Mouse (Mus musculus) thymus, postnatal 10 days (tissue): Measurements from ENCODE around the gene Nptxr.

Source experiments
- DNase-seq, 2 experiments: peaks; one replicate each; pipeline ENCODE4 v3.0.0; 2021; ENCODE audit warnings: low spot score in 2 of 2

Nptxr gene

DNA sequence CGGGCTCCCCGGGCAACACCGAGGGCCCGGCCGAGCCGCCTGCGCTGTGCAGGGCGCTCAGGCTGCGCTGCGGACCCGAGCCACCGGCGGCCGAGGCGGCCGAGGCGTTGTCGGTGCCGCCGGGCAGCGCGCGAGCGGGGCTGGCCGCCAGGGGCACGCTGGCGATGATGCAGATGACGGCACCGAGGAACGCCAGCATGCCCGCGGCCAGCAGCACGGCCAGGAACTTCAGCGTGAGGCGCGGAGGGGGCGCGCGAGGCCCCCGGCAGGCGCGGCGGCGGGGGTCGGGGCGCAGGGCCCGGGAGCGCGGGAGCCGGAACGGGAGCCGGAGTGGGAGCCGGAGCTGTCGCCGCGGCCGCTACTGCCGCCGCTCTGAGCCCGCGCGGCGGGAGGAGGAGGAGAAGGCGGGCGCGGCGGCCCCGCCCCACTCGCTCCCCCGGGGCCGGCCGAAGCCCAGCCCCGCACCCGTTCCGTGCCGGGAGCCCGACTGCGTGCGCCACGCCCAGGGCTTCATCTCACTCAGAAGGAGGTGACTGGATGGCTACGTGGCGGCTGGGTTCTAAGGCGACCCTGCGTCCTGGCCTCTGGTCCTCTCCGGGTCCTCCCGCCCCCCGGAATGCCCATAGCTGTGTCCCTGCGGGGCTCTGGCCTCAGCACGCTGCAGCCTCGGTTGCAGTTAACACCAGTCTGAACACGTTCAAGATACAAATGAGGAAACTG is at the start of gene Nptxr:
Nptxr (minus strand) TSS at position 415 of the 720 bp plus-strand sequence.
- no peak for DNase-seq

DNA sequence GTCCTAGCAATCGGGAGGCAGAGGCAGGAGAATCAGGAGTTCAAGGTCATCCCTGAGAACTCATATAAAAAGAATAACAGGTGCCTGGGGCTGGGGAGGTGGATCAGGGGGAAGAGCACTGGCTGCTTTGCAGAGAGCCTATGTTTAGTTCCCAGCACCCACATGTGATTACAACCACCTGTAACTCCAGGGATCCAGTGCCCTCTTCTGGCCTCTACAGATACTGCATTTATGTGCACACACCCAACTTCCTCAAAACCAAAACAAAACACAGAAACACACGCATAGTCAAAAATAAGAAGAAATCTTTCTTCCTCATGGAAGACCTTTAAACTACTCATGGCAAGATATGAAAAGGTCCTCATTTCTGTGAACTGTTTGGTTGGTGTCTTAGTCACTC is 45.6 kb upstream of the Nptxr start:
- DNase-seq: no peak

DNA sequence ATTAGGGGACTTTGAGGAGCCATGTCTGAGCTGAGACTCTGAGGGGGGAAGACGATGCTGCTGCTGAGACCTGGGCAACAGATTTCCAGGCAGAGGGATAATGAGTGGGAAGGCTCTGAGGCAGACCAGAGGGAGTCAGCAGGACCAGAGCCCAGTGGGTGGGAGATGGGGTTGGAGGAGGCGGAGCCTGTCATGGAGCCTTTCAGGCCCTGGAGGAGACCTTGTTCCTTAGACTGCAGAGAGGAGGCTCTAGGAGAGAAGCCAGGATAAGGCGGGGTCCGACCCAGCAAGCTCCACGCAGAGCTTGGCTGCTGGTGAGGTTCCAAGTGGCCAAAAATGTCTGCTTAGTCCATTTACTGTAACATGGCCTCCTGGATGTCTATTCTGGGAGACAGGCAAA is 42.5 kb upstream of the Nptxr start:
- no peak for DNase-seq

DNA sequence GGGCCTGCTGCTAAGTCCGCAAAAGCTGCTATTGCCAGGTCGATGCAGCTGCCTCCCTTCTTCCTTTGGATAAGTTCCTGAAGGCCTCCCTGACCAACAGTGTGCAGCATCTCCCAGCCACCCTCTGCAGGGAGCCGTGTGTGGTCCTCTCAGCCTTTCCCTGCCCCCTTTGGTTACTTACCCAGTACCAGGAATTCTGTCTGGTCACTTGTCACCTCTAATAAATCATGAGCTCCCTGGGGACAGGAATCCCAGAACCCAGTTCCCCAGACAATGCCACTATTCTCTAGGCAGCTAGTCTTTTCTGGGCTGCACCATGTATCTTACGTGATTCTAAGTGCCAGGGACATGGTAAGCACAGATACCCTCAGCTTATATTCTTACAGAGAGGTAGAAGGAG is 41.4 kb upstream of the Nptxr start:
- no peak for DNase-seq

DNA sequence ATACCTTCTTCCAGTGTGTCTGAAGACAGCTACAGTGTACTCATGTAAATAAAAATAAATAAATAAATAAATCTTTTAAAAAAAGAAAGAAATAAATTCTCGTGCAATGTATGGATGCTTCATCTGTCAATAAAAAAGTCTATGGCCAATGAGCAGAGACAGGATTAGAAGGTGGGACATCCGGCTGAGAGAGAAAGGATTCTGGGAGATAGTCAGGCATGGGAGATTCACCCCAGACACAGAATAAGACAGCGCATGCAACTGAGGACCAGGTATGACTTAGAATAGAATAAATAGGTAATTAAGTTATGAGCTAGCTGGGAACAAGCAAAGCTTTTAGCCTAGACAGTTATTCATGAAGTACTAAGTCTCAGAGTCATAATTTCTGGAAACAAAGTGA is 38.4 kb upstream of the Nptxr start:
- DNase-seq: no peak

DNA sequence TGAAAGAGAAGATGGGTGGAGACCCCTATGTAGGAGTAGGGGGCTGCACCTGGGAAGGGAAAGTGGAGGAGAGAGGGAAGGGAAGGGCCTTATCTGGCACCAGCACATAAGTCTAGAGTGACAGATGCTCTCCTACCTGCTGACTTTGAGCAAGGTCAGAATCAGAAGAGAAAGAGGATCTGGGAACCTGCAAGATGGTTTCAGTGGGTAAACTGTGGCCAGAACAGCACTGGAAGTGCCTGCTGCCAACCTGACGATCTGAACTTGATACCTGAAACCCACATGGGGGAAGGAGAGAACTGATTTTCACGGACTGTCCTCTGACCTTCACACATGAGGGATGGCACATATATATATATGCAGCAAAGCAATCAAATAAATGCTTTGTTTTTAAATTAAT is 35.7 kb upstream of the Nptxr start:
- DNase-seq: no peak

DNA sequence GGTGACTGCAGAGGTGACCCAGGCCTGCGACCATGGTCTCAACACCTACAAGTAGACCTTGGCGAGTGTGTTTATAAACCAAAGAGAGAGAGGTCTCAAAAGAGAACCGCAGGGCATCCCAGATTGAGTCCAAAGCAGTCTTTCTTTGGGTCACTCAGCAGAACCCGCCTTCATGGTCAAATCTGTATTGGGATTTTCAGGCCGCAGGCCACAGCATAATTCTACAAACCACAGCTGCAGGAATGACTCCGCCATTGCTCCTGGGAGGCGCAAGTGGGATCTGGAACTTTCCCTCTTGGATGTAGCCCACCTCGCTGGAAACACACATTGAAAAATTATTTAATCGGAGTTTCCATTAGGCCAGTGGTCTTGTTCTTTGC is 30.3 kb upstream of the Nptxr start:
- DNase-seq: no peak

DNA sequence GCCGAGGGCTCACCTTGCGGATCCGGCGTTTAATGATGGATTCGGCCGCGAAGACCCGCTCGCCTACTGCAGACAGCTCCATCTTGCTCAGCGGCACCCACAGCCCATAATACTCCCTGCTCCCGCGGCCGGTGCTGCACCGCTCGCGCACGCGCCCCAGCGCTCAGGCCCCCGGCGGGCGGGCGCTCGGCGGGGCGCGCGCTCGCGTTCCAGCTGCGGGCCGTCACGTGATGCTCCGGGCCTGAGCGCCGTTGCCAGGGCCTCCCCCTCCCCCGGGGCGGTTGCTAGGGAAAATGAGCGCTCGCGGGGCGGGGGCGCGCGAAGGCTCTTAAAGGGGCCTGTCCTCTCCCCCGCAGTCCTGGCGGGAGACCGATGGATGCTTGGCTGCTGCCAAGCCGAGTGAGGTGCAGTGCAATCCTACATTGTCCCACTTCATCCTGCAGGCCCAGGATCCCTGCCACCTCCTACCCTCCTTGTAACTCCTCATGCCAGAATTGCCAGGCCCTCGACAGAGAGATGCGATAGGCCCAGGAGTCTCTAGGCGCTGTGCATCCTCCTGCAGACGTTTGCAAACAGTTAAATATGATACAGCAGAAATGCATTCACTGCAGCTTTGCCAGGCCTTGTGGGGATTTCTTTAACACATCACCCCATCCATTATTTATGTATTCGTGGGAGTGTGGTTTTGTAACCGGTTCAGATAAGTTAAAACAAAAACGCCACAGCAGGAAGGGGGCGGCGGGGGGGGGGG is 29.7 kb upstream of the Nptxr start, which contains the start of the genes Npcd and Cbx6:
Npcd (minus strand) TSS at position 108 of the 751 bp plus-strand sequence.
Cbx6 (minus strand) TSS at position 559 of the 751 bp plus-strand sequence.
- peak; percentile 96 to 98 for DNase-seq

DNA sequence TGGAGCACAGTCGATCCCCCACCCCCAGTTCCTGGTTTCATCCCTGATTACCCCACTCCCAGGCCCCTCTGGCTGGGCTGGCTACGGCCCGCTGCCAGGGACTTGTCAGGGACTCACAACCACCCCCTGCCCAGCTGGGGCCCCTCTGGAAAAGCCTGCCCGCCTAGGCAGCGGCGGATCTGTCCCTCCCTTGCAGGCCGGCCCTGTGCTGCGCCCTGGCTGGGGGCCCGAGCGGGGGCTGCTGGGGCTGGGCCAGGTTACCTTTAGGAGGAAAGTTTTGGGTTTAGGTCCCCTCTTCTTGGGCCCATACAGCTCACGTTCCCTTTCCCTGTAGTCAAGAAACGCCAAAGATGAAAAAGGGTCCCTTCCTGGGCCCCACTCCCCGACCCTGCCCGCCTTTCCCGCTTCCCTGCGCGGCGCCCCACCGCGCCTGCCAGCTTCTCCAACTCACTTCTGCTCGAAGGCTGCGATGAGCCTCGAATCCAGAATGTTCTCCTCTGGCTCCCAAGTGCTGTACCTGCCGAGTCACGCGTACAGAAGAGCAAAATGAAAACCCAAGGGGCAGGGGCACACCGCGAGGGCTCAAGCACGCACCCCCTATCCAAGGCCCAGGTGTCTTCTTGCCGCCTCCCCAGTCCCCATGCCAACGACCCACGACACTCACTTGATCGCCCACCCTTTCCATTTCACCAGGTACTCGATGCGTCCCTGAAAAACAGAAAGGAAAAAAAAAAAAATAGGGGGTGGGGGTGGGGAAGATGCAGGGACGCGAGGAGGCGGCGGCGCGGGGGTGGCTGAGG is 28.9 kb upstream of the Nptxr start:
- DNase-seq: peak; percentile 30 to 32

DNA sequence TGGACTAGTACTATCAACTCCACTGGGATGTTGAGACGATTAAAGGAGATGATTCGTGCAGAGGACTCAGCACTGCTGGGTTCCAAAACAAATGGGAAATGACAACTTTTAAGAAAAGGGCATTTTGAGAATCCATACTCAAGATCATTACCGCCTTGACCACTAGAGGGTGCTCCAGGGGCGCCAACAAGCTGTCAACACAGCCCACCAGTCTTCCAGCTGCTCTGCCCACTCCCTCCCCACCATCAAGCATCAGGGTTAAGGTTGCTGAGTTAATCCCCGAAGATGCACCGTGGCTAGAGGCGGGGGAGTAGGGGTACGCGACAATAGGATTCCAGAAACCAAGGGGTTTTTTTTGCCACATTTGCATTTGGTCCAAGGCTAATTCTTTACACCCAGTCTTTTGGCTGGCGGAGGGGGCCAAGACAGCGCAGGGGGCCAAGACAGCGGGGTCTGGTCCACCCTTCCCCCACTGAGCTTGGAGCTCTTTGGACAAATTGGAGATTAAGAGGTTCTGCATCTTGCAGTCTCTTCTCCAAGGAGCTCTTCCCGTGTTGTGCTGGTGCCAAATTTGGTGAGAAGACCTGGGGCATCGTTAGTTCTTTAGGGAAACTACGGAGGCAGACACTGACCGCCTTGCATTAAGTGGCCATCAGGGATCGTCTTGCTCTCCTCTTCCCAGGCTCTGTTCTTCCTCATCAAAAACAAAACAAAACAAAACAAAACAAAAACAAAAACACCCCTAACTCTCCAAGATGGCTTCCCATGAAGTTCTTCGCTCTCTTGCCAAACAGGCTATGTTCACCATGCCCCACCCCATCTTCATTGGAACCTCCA is 27.7 kb upstream of the Nptxr start:
- peak; percentile 69 to 87 for DNase-seq

DNA sequence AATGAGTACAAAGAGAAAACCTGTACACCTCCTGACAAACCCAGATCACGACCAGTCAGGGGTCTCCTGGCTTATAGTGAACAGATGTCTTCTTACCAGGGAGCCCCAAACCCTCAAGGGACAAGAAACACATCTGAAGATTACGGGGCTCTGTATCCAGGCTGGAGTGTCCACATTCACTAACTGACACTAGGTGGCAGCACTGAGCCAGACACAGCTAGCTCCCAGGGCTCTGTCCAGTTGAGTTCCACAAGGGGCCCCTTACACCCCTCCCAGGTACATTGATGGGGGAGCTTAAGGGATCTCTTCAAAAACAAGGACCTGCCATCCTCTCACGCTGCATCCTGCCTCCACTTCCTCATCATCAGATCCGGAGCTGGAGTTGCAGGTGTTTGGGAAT is 25.8 kb upstream of the Nptxr start:
- peak; percentile 34 to 83 for DNase-seq

DNA sequence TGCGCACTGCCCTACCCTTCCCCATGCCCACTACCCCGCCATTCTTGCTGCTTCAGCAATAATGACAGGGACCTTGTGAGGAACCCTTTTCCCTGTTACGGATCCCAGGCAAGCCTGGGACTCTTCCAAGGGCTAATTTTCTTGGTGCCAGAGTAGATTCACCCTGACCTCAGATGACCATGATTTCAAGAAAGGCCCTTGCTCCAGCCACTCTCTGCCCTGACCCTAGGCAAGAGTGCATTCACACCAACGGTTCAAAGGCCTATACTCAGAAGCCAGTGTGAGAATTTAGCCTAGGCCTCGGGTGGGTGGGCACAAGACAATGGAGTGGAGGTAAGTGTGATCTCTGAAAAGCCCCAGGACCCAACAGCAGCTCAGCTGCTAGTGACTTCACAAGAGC is 24.9 kb upstream of the Nptxr start:
- DNase-seq: no peak

DNA sequence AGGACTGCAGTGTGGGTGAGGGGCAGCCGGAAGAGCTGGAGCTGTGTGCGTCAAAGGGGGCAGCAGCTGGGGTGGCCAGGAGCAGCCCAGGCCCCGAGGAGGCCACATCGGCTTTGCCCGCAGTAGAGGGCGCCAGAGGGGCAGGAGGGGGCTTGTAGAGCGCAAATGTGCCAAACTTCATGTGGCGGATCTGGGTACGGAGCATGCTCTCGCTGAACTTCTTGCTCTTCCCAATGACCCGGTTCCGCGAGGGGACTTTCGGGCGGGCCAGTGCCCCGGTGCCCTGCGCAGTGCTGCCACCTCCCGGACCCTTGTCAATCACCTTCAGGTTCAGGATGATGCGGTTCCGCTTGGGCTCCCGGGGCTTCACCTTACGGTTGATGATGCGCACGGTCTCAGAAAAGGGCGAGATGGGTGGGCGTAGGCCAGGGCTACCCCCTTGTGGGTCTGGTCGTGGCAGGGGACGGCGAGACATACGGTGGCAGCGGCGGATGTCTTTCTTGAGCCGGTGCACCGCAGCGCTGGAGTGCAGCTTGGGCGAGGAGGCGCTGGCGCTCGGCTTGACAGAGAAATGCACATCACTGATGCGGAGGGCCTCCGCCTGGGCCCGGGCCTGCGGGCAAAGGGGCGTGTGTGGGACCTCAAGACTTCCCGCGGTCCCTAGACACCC is 23.9 kb upstream of the Nptxr start:
- DNase-seq: peak in 1 of 2 experiments; percentile 12

DNA sequence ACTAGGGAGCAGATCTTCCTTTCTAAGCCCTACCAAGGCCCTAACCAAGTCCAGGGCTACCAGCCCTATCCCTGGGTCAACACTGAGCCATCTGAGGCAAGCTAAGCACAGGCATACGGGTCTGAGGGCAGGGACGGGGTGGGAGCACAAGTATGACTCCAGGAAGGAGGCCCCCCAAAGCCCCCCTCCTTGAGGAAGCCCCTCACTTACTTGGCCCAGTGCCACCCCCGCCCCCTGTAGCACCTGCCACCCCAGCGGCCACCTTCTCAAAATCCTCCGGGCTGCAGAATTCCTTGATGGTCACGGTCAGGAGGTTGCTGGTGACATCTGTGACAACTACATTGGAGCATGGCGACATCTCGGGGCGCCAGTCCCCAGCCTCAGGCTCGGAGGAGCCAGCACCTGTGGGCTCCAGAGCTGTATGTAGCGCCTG is 23.2 kb upstream of the Nptxr start:
- DNase-seq: no peak

DNA sequence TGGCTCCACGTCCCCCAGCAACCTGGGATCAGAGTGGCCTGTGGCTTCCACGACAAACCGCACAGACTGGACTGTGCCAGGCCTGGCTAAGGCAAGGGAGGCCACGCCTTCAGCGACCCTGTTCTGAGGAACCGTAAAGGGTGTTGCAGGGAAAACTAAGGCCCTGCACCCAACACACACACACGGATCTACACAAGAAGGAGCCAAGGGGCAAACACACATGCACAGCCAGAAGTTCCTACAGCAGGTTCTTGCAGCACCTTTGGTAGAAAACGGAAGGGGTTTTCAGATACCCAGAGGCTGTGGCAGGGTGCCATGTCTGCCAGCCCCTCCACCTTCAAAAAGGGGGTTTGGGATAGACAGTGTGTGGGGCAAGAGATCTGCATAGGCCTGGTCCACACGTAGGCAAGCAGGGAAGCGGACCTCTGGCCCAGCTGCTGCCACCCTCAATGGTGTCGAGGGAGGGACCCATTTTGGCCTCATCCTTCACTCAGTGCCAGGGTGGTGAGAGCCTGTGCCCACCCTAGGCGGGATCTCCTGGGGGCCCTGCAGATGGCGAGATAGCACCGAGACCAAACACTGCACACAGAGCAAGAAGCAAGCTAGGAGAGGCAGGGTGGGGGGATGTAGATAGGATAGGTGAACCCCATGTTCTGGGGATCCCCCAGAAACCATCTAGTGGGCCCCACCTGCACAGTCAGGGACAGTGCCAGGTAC is 22.7 kb upstream of the Nptxr start:
- DNase-seq: no peak

DNA sequence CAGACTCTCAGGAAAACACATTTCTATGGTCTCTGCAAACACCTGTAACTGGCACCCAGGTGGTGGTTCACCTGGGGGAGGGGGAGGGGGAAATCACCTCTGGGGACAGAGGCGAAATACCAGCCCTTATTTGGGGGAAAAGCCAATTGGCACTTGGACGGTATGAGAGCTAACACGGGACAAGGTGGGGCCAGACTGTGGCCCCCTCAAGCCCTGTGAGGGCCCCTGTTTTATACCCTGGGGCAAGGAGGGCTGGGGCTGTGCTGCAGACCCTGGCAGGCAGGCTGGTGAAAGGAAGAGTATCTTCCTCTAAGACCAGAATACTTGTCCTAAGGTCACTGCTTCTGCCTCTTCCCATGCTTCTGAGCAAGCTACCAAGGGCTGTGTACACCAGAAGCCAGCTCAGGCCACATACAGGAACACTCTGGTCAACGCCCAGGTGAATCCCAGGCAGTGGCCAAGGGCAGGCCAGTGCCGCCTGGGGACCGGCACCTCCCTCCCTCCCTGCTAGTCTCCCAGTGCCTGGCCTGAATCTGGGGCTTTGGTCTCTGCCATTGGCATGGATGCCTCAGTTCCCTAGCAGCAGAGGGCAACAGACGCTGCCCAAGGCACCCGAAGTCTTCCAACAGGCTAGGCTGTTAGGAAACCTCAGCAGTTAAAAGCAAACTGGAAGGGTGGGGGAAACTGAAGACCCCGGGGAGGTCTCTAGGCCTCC is 21.8 kb upstream of the Nptxr start:
- no peak for DNase-seq

DNA sequence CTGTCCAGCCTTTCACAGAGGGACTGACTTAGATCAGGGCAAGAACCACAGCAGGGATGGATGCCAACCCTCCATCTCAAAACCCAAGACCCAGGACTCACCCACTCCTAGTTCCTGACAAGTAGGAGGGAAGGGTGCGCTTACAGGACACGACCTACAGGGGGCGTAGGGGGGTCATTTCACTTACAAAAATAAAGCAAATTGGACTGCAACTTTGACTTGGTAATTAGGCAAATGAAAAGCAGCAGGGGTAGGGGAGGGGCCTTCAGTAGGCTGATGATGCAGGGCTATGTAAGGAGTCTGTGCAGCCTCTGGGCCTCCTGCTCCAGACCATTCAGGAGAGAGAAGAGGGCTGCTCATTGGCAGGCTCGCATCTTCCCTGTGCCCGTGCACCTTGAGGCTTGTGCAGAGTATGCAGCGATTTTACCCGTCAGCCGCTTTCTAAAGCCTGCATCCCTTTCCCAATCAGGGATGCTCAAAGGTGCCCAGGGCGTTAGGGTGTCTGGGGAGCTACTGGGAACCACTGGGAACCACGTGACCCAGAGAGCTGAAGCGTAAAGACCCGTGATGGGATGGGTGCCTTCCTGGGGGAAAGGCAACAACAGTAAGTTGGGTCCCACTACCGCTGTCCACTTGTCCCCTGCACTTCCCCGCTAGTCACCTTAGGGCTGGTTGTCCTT is 20.7 kb upstream of the Nptxr start:
- no peak for DNase-seq

DNA sequence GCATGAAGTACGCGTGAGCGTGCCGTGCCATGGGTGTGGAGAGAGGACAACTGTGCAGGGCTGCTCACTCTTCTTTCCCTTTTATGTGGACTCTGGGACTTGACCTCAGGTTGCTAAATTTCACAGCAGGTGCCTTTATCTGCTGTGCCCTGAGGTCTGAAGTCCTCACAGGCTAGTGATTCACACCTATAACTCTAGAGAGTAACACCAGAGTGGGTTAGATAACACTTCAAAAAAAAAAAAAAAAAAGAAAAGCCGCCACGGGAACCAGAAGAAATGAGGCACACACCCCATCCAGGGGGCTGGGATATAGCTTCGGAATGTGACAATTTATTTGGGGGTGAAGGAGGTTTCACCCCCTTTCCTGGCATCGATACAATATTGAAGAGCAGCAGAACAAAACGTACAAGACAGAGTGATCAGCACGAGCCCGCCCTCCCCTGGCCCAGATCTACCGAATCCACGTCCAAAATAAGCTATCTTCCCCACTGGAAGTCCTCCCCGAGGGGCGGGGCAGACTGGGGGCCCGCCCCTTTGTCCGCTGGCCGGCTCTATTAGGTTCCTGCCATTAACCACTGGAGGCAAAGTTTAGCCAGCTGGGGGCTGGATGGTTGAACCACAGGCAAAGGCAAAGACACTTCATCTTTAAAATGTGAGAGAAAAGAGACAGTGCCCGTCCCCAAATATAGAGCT is 19.2 kb upstream of the Nptxr start:
- no peak for DNase-seq
